Mouse (Mus musculus): ENCODE results near the gene Nfkbid.

GRCm38 (mm10) chr7:30444971-30445751 lies 23.6 kb downstream of the Nfkbid start, which contains the start of gene Aplp1:
- TF ChIP-seq GATA1 (IDR thresholded peaks at IDR 0.05; ENCODE audit: borderline replicate concordance, low read length): no peak
- TF ChIP-seq FLI1 (IDR thresholded peaks at IDR 0.05; ENCODE audit: low read length): no peak

Measured in megakaryocyte, embryonic 14.5 days (primary cell).